Mouse (Mus musculus) spleen, adult 2 months (tissue): ENCODE results near the gene Akap12.

Source experiments
- CTCF ChIP-seq: fragments of 200-500 bp; IDR thresholded peaks from 2 replicates; pipeline ENCODE4 v1.5.1; 2011; ENCODE audit warnings: mild to moderate bottlenecking, inconsistent platforms; ENCODE audit not compliant: insufficient read depth, insufficient read length, insufficient replicate concordance; ENCODE audit errors: extremely low read depth
- POLR2A ChIP-seq: fragments of 200-500 bp; IDR thresholded peaks from 2 replicates; pipeline ENCODE4 v1.6.1; 2011; ENCODE audit warnings: low read depth, low read length, inconsistent platforms

GRCm38 (mm10) chr10:4357435-4357834 is 91.3 kb downstream of the Akap12 start:
- no peak for TF ChIP-seq CTCF
- no peak for TF ChIP-seq POLR2A
